ENCODE assay signal across 8 mouse cellular contexts in genomic region chr4:129130755-129131303, GRCm38 (mm10). TPM values are rescaled to one million over a fixed set of nuclear protein-coding genes. Genes with fewer than 3 reads are reported as not detected.
DNase-seq lines count a peak whose midpoint lies in the region; ATAC-seq lines count a peak whose summit lies in the region.

No protein-coding gene starts in this region.

- no peaks in the 10 kb centered on the region for H3K36me3 ChIP-seq in heart, embryonic 15.5 days
- H3K36me3 ChIP-seq in embryonic facial prominence, embryonic 13.5 days: no peaks in the 10 kb centered on the region

- WGBS in heart, embryonic 15.5 days: 4% methylated on average over 17 of the region's 17 CpGs
- 4% methylated on average over 17 of the region's 17 CpGs for whole genome bisulfite sequencing in embryonic facial prominence, embryonic 13.5 days

- H3K4me2 ChIP-seq in heart, embryonic 15.5 days: peak overlapping the region; percentile 50
- peak overlapping the region; percentile 59 for H3K4me2 ChIP-seq in embryonic facial prominence, embryonic 13.5 days

- ATAC-seq in heart, embryonic 15.5 days (replicated peaks; ENCODE audit: insufficient number of reproducible peaks, insufficient read depth, low FRiP score, low read depth): 0 out of 2 replicates have a peak, but pooled peaks have one; percentile 14
- 0 out of 2 replicates have a peak, but pooled peaks have one; percentile 72 for ATAC-seq in embryonic facial prominence, embryonic 13.5 days (ENCODE audit: insufficient number of reproducible peaks, insufficient read depth, low FRiP score, low TSS enrichment, low read depth)
- ATAC-seq in megakaryocyte progenitor cell, adult 5-6 weeks (replicated peaks; ENCODE audit: poor library complexity): peak; percentile 32; the same call in 1 of the 2 replicates

- peak overlapping the region; percentile 19 for H3K4me3 ChIP-seq in heart, embryonic 15.5 days
- peak overlapping the region; percentile 31 for H3K4me3 ChIP-seq in embryonic facial prominence, embryonic 13.5 days

- no peaks in the 10 kb centered on the region for H3K9me3 ChIP-seq in heart, embryonic 15.5 days (replicated peaks)
- no peaks in the 10 kb centered on the region for H3K9me3 ChIP-seq in embryonic facial prominence, embryonic 13.5 days

- no peak for DNase-seq in heart, adult 8-10 months (ENCODE audit: low spot score)
- peak; percentile 41 to 48 for DNase-seq in kidney, adult 8-10 months
- peak; percentile 51 for DNase-seq in thymus, postnatal 25 days
- no peak for DNase-seq in urinary bladder, postnatal 4 days (ENCODE audit: low spot score in 2 of 2)
- no peak for DNase-seq in layer of hippocampus, postnatal 10 days (ENCODE audit: low spot score in 2 of 2)

- H3K9ac ChIP-seq in heart, embryonic 15.5 days: no peak overlapping the region
- peak overlapping the region; percentile 63 for H3K9ac ChIP-seq in embryonic facial prominence, embryonic 13.5 days

- peaks cover 30% of the 10 kb centered on the region for H3K4me1 ChIP-seq in heart, embryonic 15.5 days (replicated peaks)
- peaks cover 43% of the 10 kb centered on the region for H3K4me1 ChIP-seq in embryonic facial prominence, embryonic 13.5 days

- H3K27me3 ChIP-seq in heart, embryonic 15.5 days: peaks cover 30% of the 10 kb centered on the region
- H3K27me3 ChIP-seq in embryonic facial prominence, embryonic 13.5 days: peaks cover 15% of the 10 kb centered on the region

- no peak overlapping the region for H3K27ac ChIP-seq in heart, embryonic 15.5 days
- peak overlapping the region; percentile 72 for H3K27ac ChIP-seq in embryonic facial prominence, embryonic 13.5 days

RNA-seq across cellular contexts. Expression of gene Fndc5, which starts 6.0 kb away (rescaled TPM):
- polyA plus RNA-seq in heart, embryonic 15.5 days (2015; fragmentation: Nextera tagmentation; extraction: Ambion mirVana): 12.2 and 12.3 TPM in 2 replicates
- total RNA-seq in heart, adult 8-10 months (2022): 100 to 1,000 TPM; 334 to 410 (median 360) TPM
- polyA plus RNA-seq in embryonic facial prominence, embryonic 13.5 days (2015; fragmentation: Nextera tagmentation; extraction: Ambion mirVana): 4.7 and 4.8 TPM in 2 replicates
- total RNA-seq in megakaryocyte progenitor cell, adult 5-6 weeks (2015): not detected in 2 replicates
- not detected in 2 replicates for total RNA-seq in megakaryocyte progenitor cell, adult 5-6 weeks (2017)
- 10 to 100 TPM; 41.4 to 42.9 TPM for total RNA-seq in layer of hippocampus, postnatal 10 days (2021)

RNA-seq across cellular contexts. Expression of gene Hpca, which starts 9.0 kb away (rescaled TPM):
- 0.68 and 1.2 TPM in 2 replicates for polyA plus RNA-seq in heart, embryonic 15.5 days (2015; fragmentation: Nextera tagmentation; extraction: Ambion mirVana)
- under 1 TPM in 3 of 4 experiments, not detected in 1; 0.22 to 0.44 (median 0.33) TPM for total RNA-seq in heart, adult 8-10 months (2022)
- polyA plus RNA-seq in embryonic facial prominence, embryonic 13.5 days (2015; fragmentation: Nextera tagmentation; extraction: Ambion mirVana): 2.7 and 3.1 TPM in 2 replicates
- total RNA-seq in megakaryocyte progenitor cell, adult 5-6 weeks (2015): not detected in 2 replicates
- not detected in 2 replicates for total RNA-seq in megakaryocyte progenitor cell, adult 5-6 weeks (2017)
- total RNA-seq in layer of hippocampus, postnatal 10 days (2021): 100 to 1,000 TPM; 910 to 956 TPM

RNA-seq across cellular contexts. Expression of gene Tmem54, which starts 25.5 kb away (rescaled TPM):
- 0.35 and 1.6 TPM in 2 replicates for polyA plus RNA-seq in heart, embryonic 15.5 days (2015; fragmentation: Nextera tagmentation; extraction: Ambion mirVana)
- total RNA-seq in heart, adult 8-10 months (2022): not detected
- polyA plus RNA-seq in embryonic facial prominence, embryonic 13.5 days (2015; fragmentation: Nextera tagmentation; extraction: Ambion mirVana): 10.6 and 11.3 TPM in 2 replicates
- total RNA-seq in megakaryocyte progenitor cell, adult 5-6 weeks (2015): 1.6 TPM in 1 of 2 replicates, not detected in the other
- 0.12 TPM in 1 of 2 replicates, not detected in the other for total RNA-seq in megakaryocyte progenitor cell, adult 5-6 weeks (2017)
- total RNA-seq in layer of hippocampus, postnatal 10 days (2021): not detected

RNA-seq across cellular contexts. Expression of gene S100pbp, which starts 58.7 kb away (rescaled TPM):
- 10.8 and 13.2 TPM in 2 replicates for polyA plus RNA-seq in heart, embryonic 15.5 days (2015; fragmentation: Nextera tagmentation; extraction: Ambion mirVana)
- total RNA-seq in heart, adult 8-10 months (2022): 10 to 100 TPM in 3 of 4 experiments, 1 to 10 TPM in 1; 8.2 to 15.2 (median 12.1) TPM
- 25.4 and 25.5 TPM in 2 replicates for polyA plus RNA-seq in embryonic facial prominence, embryonic 13.5 days (2015; fragmentation: Nextera tagmentation; extraction: Ambion mirVana)
- 25.1 and 42.6 TPM in 2 replicates for total RNA-seq in megakaryocyte progenitor cell, adult 5-6 weeks (2015)
- 13.2 and 23.5 TPM in 2 replicates for total RNA-seq in megakaryocyte progenitor cell, adult 5-6 weeks (2017)
- total RNA-seq in layer of hippocampus, postnatal 10 days (2021): 10 to 100 TPM; 36.8 to 37.0 TPM

RNA-seq across cellular contexts. Expression of gene Yars, which starts 58.7 kb away (rescaled TPM):
- 40.8 and 48.8 TPM in 2 replicates for polyA plus RNA-seq in heart, embryonic 15.5 days (2015; fragmentation: Nextera tagmentation; extraction: Ambion mirVana)
- 10 to 100 TPM; 24.9 to 35.0 (median 29.2) TPM for total RNA-seq in heart, adult 8-10 months (2022)
- polyA plus RNA-seq in embryonic facial prominence, embryonic 13.5 days (2015; fragmentation: Nextera tagmentation; extraction: Ambion mirVana): 80.0 and 84.5 TPM in 2 replicates
- total RNA-seq in megakaryocyte progenitor cell, adult 5-6 weeks (2015): 25.2 and 28.0 TPM in 2 replicates
- total RNA-seq in megakaryocyte progenitor cell, adult 5-6 weeks (2017): 55.3 and 60.7 TPM in 2 replicates
- 100 to 1,000 TPM in 1 of 2 experiments, 10 to 100 TPM in 1; 99.0 to 109 TPM for total RNA-seq in layer of hippocampus, postnatal 10 days (2021)

Comparison
In these comparisons a context has a peak if more than half of its experiments do, and no peak if none do; other contexts are left out.
1. ATAC-seq: peak in every context shown above with its lines; median percentile 72 in embryonic facial prominence, embryonic 13.5 days; 32 in megakaryocyte progenitor cell, adult 5-6 weeks; 14 in heart, embryonic 15.5 days.
2. DNase-seq: peak in kidney, adult 8-10 months (2 of 2) and thymus, postnatal 25 days (single experiment); none in heart, adult 8-10 months (single experiment), urinary bladder, postnatal 4 days (0 of 2) and layer of hippocampus, postnatal 10 days (0 of 2).
3. RNA of gene Fndc5, which starts 6.0 kb away (total RNA-seq): 334 to 410 TPM in heart, adult 8-10 months and 41.4 to 42.9 TPM in layer of hippocampus, postnatal 10 days; not detected in megakaryocyte progenitor cell, adult 5-6 weeks; every median in the first group is over 10 times any median in the second.
4. RNA of gene Hpca, which starts 9.0 kb away (total RNA-seq): 910 to 956 TPM in layer of hippocampus, postnatal 10 days; 0.22 to 0.44 TPM in heart, adult 8-10 months and not detected in megakaryocyte progenitor cell, adult 5-6 weeks; every median in the first group is over 100 times any median in the second.